Mouse (Mus musculus) thymus, adult 2 months (tissue): Measurements from ENCODE around the gene Zscan5b. TPM values are rescaled to one million over a fixed set of nuclear protein-coding genes. Genes with fewer than 3 reads are reported as not detected.
A peak's percentile ranks its signal among the peaks of the same experiment; 100 is the strongest.
"Not testable (repeated sequence)": the region's sequence is repeated elsewhere in the genome, so short reads cannot be mapped to it uniquely, and the experiment has no call there.

Experiments used
- DNase-seq: peaks from one replicate; pipeline ENCODE4 v3.0.0; 2021
- H3K27ac ChIP-seq: fragments of 200-500 bp; 2 replicates; pipeline ENCODE4 v1.5.1; 2012; ENCODE audit warnings: low read length, control low read depth; ENCODE audit not compliant: control insufficient read depth, insufficient read depth
- H3K27me3 ChIP-seq: fragments of 200-500 bp; 2 replicates; pipeline ENCODE4 v1.6.1; 2012; ENCODE audit warnings: mild to moderate bottlenecking, low read length, moderate library complexity, mixed read lengths; ENCODE audit not compliant: control insufficient read depth, insufficient read depth
- H3K36me3 ChIP-seq: fragments of 200-500 bp; 2 replicates; pipeline ENCODE4 v1.6.1; 2012; ENCODE audit warnings: mild to moderate bottlenecking, low read length, moderate library complexity; ENCODE audit not compliant: control insufficient read depth, insufficient read depth
- H3K4me1 ChIP-seq: fragments of 200-500 bp; replicated peaks from 2 replicates; pipeline ENCODE4 v1.6.1; 2012; ENCODE audit warnings: low read length; ENCODE audit not compliant: control insufficient read depth, insufficient read depth
- H3K4me3 ChIP-seq: fragments of 200-500 bp; 2 replicates; pipeline ENCODE4 v1.5.1; 2012; ENCODE audit warnings: mild to moderate bottlenecking, low read length, control low read depth, moderate library complexity; ENCODE audit not compliant: control insufficient read depth, insufficient read depth
- CTCF ChIP-seq: fragments of 200-500 bp; IDR thresholded peaks from 2 replicates; pipeline ENCODE4 v1.5.1; 2012; ENCODE audit warnings: mild to moderate bottlenecking, control low read depth, low read length, moderate library complexity, borderline replicate concordance; ENCODE audit not compliant: control insufficient read depth, poor library complexity, insufficient read depth; ENCODE audit errors: extremely low read depth
- POLR2A ChIP-seq: fragments of 200-500 bp; IDR thresholded peaks from 2 replicates; pipeline ENCODE4 v1.6.1; 2012; ENCODE audit warnings: mild to moderate bottlenecking, low read length, control low read depth, moderate library complexity; ENCODE audit not compliant: control insufficient read depth, poor library complexity, insufficient read depth; ENCODE audit errors: extremely low read depth
- WGBS: fragments of 180-500 bp; shearing (Covaris S2); methylation state at CpG from one replicate; pipeline ENCODE4 v1.1.7; 2018; 5-methylcytosine and 5-hydroxymethylcytosine counted together
- polyA plus RNA-seq: library from polyadenylated mRNA; depleted of rRNA; stranded (reverse); fragments of >200 nt; gene quantifications from 2 replicates; pipeline ENCODE4 v1.2.3, GENCODE M21; 2012; rRNA removed

Zscan5b gene
- not detected in 2 replicates for polyA plus RNA-seq

- no peak for TF ChIP-seq POLR2A
- no peak for TF ChIP-seq CTCF
- Histone ChIP-seq H3K36me3 (no peaks in the 10 kb centered on the region), H3K27ac (no peak within 1 kb of the TSS), H3K4me3 (no peak within 1 kb of the TSS), H3K27me3 (no peaks in the 10 kb centered on the region), H3K4me1 (no peaks in the 10 kb centered on the region)
- DNase-seq = no peak
- WGBS = 97% methylated on average over 12 of the region's 12 CpGs
These were observed at the start of gene Zscan5b for GRCm38 (mm10) chr7:6221978-6222377. Zscan5b (plus strand) TSS chr7:6222278.

GRCm38 (mm10) chr7:6172674-6173244 lies 49.3 kb upstream of the Zscan5b start:
- 3% methylated on average over 28 of the region's 28 CpGs for WGBS
- Histone ChIP-seq H3K4me1 (peaks cover 11% of the 10 kb centered on the region), H3K4me3 (peak overlapping the region; percentile 62), H3K27ac (peak overlapping the region; percentile 19; the same call in 1 of the 2 replicates), H3K36me3 (no peaks in the 10 kb centered on the region), H3K27me3 (no peaks in the 10 kb centered on the region)
- no peak for DNase-seq
- no peak for TF ChIP-seq POLR2A
- no peak for TF ChIP-seq CTCF

GRCm38 (mm10) chr7:6173872-6174271 lies 48.2 kb upstream of the Zscan5b start:
- no peak for TF ChIP-seq CTCF
- TF ChIP-seq POLR2A = no peak
- Histone ChIP-seq H3K27me3 (no peaks in the 10 kb centered on the region), H3K27ac (no peak overlapping the region), H3K4me1 (peaks cover 11% of the 10 kb centered on the region), H3K36me3 (no peaks in the 10 kb centered on the region), H3K4me3 (no peak overlapping the region)
- no peak for DNase-seq
- WGBS = 95% methylated on average over 8 of the region's 8 CpGs

GRCm38 (mm10) chr7:6174365-6174987 lies 47.6 kb upstream of the Zscan5b start:
- not testable (repeated sequence) for DNase-seq, H3K36me3 ChIP-seq, H3K27me3 ChIP-seq, H3K4me3 ChIP-seq, H3K27ac ChIP-seq
- peaks cover 11% of the 10 kb centered on the region for H3K4me1 ChIP-seq
- WGBS = 55% methylated on average over 9 of the region's 9 CpGs

- DNase-seq = no peak
- no peaks in the 10 kb centered on the region for H3K36me3 ChIP-seq
These were observed 43.1 kb upstream of the Zscan5b start for GRCm38 (mm10) chr7:6179013-6179412.

GRCm38 (mm10) chr7:6182882-6183281 lies 39.2 kb upstream of the Zscan5b start:
- Histone ChIP-seq H3K27me3 (no peaks in the 10 kb centered on the region), H3K4me1 (no peaks in the 10 kb centered on the region; the same call in 1 of the 2 replicates), H3K27ac (no peak overlapping the region), H3K36me3 (peaks cover 6% of the 10 kb centered on the region; the same call in 1 of the 2 replicates), H3K4me3 (no peak overlapping the region)
- no peak for DNase-seq
- no peak for TF ChIP-seq POLR2A
- TF ChIP-seq CTCF = no peak

More at GRCm38 (mm10) chr7:6179013-6179412, 43.1 kb upstream of the Zscan5b start:
- Histone ChIP-seq H3K27ac (no peak overlapping the region), H3K4me1 (0 out of 2 replicates have a peak, but pooled peaks cover 2% of the 10 kb centered on the region), H3K4me3 (no peak overlapping the region), H3K27me3 (no peaks in the 10 kb centered on the region)
- TF ChIP-seq CTCF (no peak), POLR2A (no peak)

GRCm38 (mm10) chr7:6183802-6184201 lies 38.3 kb upstream of the Zscan5b start:
- H3K27me3 ChIP-seq = no peaks in the 10 kb centered on the region
- TF ChIP-seq CTCF (no peak), POLR2A (no peak)
- no peaks in the 10 kb centered on the region; the same call in 1 of the 2 replicates for H3K4me1 ChIP-seq
- peaks cover 14% of the 10 kb centered on the region; the same call in 1 of the 2 replicates for H3K36me3 ChIP-seq
- H3K4me3 ChIP-seq = no peak overlapping the region
- no peak for DNase-seq
- H3K27ac ChIP-seq = no peak overlapping the region
- 94% methylated on average over 19 of the region's 19 CpGs for WGBS
